ENCODE assay signal across 15 mouse cellular contexts in the genomic region with DNA sequence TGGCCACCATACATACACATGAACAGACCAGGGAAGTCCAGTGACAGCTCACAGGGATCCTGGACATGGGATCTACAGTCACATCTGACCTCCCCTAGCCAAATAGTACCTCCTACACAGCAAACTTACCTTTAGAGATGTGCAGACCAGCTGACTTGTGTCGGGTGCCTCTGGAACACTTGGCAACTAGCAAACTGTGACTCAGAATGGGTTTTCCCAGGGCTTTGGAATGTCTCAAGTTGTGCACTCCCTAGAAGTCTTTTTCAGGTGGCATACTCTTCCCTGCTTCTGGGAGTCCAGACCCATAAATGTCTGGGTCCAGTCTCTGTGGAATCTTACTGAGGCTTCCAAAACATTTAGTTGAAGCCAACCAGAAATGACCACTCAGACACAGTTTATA.
"Had no signal": no experiment of that assay in that cellular context is flagged by ENCODE, and none has a peak within 500 bp of the region (broad histone marks: within the 10 kb centered on the region; RNA-seq: fewer than 3 reads in every experiment).

No protein-coding gene starts in this region.

- H3K27ac ChIP-seq: neural tube, embryonic 15.5 days; stomach, embryonic 15.5 days; stomach, postnatal 0 days had no signal

- H3K27me3 ChIP-seq: neural tube, embryonic 15.5 days; stomach, embryonic 15.5 days had no signal

- H3K36me3 ChIP-seq: neural tube, embryonic 15.5 days; stomach, embryonic 15.5 days had no signal

- H3K4me3 ChIP-seq: neural tube, embryonic 15.5 days; stomach, embryonic 15.5 days had no signal

- DNase-seq: retina, postnatal 1 day; right cerebral cortex, adult 18-20 months; right cerebral cortex, postnatal 14 days; right cerebral cortex, postnatal 25 days; right cerebral cortex, postnatal 4 days; spleen, adult 18-20 months; thymus, adult 18-20 months; thymus, adult 2 months; thymus, postnatal 14 days; thymus, postnatal 25 days; thymus, postnatal 36 days; thymus, postnatal 4 days had no signal

- H3K9me3 ChIP-seq: neural tube, embryonic 15.5 days; stomach, embryonic 15.5 days had no signal

- H3K9ac ChIP-seq: neural tube, embryonic 15.5 days; stomach, embryonic 15.5 days had no signal

- H3K4me2 ChIP-seq: neural tube, embryonic 15.5 days; stomach, embryonic 15.5 days had no signal
